Mouse (Mus musculus) brain, embryonic 18.5 days (tissue): ENCODE data around the gene Igf1r.

ENCODE experiments used
- DNase-seq: peaks from one replicate; pipeline ENCODE4 v3.0.0-alpha.2; 2012; ENCODE audit warnings: low read depth, low spot score

The Igf1r gene

GRCm38 (mm10) chr7:68117567-68117966 lies 164.9 kb downstream of the Igf1r start:
- no peak for DNase-seq

- DNase-seq: no peak
Measured at GRCm38 (mm10) chr7:68117981-68118380, 165.4 kb downstream of the Igf1r start.

- no peak for DNase-seq
Measured at GRCm38 (mm10) chr7:68119605-68120004, 167.0 kb downstream of the Igf1r start.

- DNase-seq: no peak
Measured at GRCm38 (mm10) chr7:68122418-68122817, 169.8 kb downstream of the Igf1r start.

- no peak for DNase-seq
Measured at GRCm38 (mm10) chr7:68125347-68125746, 172.7 kb downstream of the Igf1r start.

GRCm38 (mm10) chr7:68127799-68128261 lies 175.2 kb downstream of the Igf1r start:
- no peak for DNase-seq

- peak; percentile 26 for DNase-seq
Measured at GRCm38 (mm10) chr7:68128271-68128674, 175.6 kb downstream of the Igf1r start.

GRCm38 (mm10) chr7:68129077-68129511 lies 176.5 kb downstream of the Igf1r start:
- peak; percentile 98 for DNase-seq

- DNase-seq: peak; percentile 89
Measured at GRCm38 (mm10) chr7:68129546-68130253, 177.1 kb downstream of the Igf1r start.

GRCm38 (mm10) chr7:68130950-68131580 lies 178.4 kb downstream of the Igf1r start:
- DNase-seq: no peak

- DNase-seq: no peak
Measured at GRCm38 (mm10) chr7:68133679-68134078, 181.1 kb downstream of the Igf1r start.

- no peak for DNase-seq
Measured at GRCm38 (mm10) chr7:68134948-68135347, 182.3 kb downstream of the Igf1r start.

- DNase-seq: no peak
Measured at GRCm38 (mm10) chr7:68136056-68136455, 183.4 kb downstream of the Igf1r start.

GRCm38 (mm10) chr7:68139384-68139783 lies 186.8 kb downstream of the Igf1r start:
- DNase-seq: no peak

- DNase-seq: no peak
Measured at GRCm38 (mm10) chr7:68140041-68140807, 187.6 kb downstream of the Igf1r start.

GRCm38 (mm10) chr7:68144266-68144665 lies 191.6 kb downstream of the Igf1r start:
- DNase-seq: no peak

- DNase-seq: no peak
Measured at GRCm38 (mm10) chr7:68148297-68149048, 195.8 kb downstream of the Igf1r start.

- no peak for DNase-seq
Measured at GRCm38 (mm10) chr7:68151892-68152291, 199.3 kb downstream of the Igf1r start.

- no peak for DNase-seq
Measured at GRCm38 (mm10) chr7:68152458-68152857, 199.8 kb downstream of the Igf1r start.

- DNase-seq: no peak
Measured at GRCm38 (mm10) chr7:68153269-68153668, 200.6 kb downstream of the Igf1r start.

- DNase-seq: no peak
Measured at GRCm38 (mm10) chr7:68154588-68154987, 202.0 kb downstream of the Igf1r start.
